Mouse (Mus musculus) embryonic facial prominence, embryonic 14.5 days (tissue): ENCODE data around the gene Ube2g1. TPM values are rescaled to one million over a fixed set of nuclear protein-coding genes. Genes with fewer than 3 reads are reported as not detected.

Experiments used
- ATAC-seq: fragments of 200-750 bp; cut with Nextera tagmentation; 2 replicates; pipeline ENCODE4 v1.8.0; 2017; ENCODE audit warnings: low read depth, moderate number of reproducible peaks, moderate TSS enrichment
- DNase-seq: peaks from one replicate; pipeline ENCODE4 v3.0.0-alpha.2; 2015; ENCODE audit warnings: low spot score
- H3K27ac ChIP-seq: fragments of 300-500 bp; sonication (generic); replicated peaks from 2 replicates; pipeline ENCODE4 v1.5.1; 2014; ENCODE audit warnings: low read depth, mild to moderate bottlenecking, low read length, moderate library complexity
- H3K27me3 ChIP-seq: fragments of 300-500 bp; sonication (generic); replicated peaks from 2 replicates; pipeline ENCODE4 v1.6.1; 2014; ENCODE audit warnings: low read length; ENCODE audit not compliant: control insufficient read depth, insufficient read depth
- H3K36me3 ChIP-seq: fragments of 300-500 bp; sonication (generic); 2 replicates; pipeline ENCODE4 v1.6.1; 2014; ENCODE audit warnings: low read length, mixed read lengths; ENCODE audit not compliant: control insufficient read depth, insufficient read depth
- H3K4me1 ChIP-seq: fragments of 300-500 bp; sonication (generic); 2 replicates; pipeline ENCODE4 v1.6.1; 2014; ENCODE audit warnings: antibody characterized with exemption, low read length; ENCODE audit not compliant: control insufficient read depth, insufficient read depth
- H3K4me2 ChIP-seq: fragments of 300-500 bp; sonication (generic); 2 replicates; pipeline ENCODE4 v1.6.1; 2014; ENCODE audit warnings: low read depth, mild to moderate bottlenecking, low read length, moderate library complexity, mixed read lengths
- H3K4me3 ChIP-seq: fragments of 300-500 bp; sonication (generic); 2 replicates; pipeline ENCODE4 v1.5.1; 2014; ENCODE audit warnings: low read depth, mild to moderate bottlenecking, low read length
- H3K9ac ChIP-seq: fragments of 300-500 bp; sonication (generic); 2 replicates; pipeline ENCODE4 v1.6.1; 2014; ENCODE audit warnings: low read depth, mild to moderate bottlenecking, low read length, moderate library complexity, mixed read lengths
- H3K9me3 ChIP-seq: fragments of 300-500 bp; sonication (generic); 2 replicates; pipeline ENCODE4 v1.6.1; 2016; ENCODE audit warnings: low read length; ENCODE audit not compliant: control insufficient read depth
- WGBS: fragments of 180-500 bp; shearing (Covaris S2); extraction: QIAGEN DNeasy Blood & Tissue Kit; methylation state at CpG from one replicate; pipeline ENCODE4 v1.1.7; 2014; 5-methylcytosine and 5-hydroxymethylcytosine counted together
- microRNA-seq: library from miRNA; unstranded; fragments of <30 nt; microRNA quantifications from one replicate; pipeline ENCODE4, GENCODE M21; 2016; ENCODE audit warnings: borderline number of aligned reads
- polyA plus RNA-seq: library from polyadenylated mRNA; unstranded; fragments of >200 nt; fragmentation: Nextera tagmentation; extraction: Ambion mirVana; gene quantifications from 2 replicates; pipeline ENCODE4 v1.2.1, GENCODE M21; 2014

Gene Ube2g1
- polyA plus RNA-seq, 1 experiment from 2014 or later: 58.5 TPM

DNA sequence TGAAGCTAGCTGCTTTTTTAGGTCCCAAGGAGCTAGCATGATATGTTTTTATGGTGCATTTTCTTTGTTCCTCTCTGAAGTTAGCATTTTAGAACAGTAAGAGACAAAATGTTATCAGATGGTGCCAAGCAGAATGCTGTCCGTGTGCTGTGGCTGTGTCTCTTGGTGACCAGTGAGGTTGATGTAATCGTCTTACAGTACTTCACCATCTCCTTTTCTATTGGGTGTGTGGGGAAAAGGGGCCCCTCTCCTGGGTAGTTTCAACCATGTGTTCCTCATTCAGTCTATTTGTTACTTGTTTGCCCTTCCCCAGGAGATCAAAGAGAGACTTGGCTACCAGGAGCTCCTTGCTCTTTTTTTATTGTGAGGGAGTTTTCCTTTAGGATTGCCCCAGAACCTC is 116.1 kb downstream of the Ube2g1 start:
- DNase-seq (no peak), ATAC-seq (no peak)
- no peaks in the 10 kb centered on the region for H3K4me1 ChIP-seq
- peaks cover 15% of the 10 kb centered on the region for H3K36me3 ChIP-seq
- no peaks in the 10 kb centered on the region for H3K9me3 ChIP-seq
- H3K9ac ChIP-seq: no peak overlapping the region
- no peak overlapping the region for H3K4me3 ChIP-seq
- no peak overlapping the region for H3K4me2 ChIP-seq
- 35% methylated on average over 2 of the region's 2 CpGs for WGBS
- no peaks in the 10 kb centered on the region for H3K27me3 ChIP-seq
- no peak overlapping the region for H3K27ac ChIP-seq

DNA sequence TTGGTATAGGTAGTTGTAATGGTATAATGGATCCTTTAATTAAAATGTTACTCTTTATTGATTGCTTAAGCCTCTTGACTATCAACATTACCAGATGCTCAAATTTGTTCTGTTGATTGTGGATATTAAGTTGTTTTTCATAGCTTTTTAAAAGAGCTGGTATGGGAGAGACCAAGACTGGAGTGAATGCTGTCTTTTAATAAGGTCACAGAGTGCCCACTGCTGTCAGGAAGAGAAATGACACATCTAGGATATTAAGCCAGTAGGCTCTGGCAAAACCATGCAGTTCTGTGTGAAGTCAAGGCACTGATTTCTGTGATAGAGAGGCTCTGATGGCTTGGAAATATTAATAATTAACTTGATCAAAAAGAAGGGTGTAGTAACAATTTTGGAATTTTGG is 116.8 kb downstream of the Ube2g1 start:
- Histone ChIP-seq H3K4me2 (no peak overlapping the region), H3K9ac (no peak overlapping the region), H3K36me3 (peaks cover 19% of the 10 kb centered on the region), H3K4me1 (no peaks in the 10 kb centered on the region), H3K27me3 (no peaks in the 10 kb centered on the region), H3K27ac (no peak overlapping the region), H3K4me3 (no peak overlapping the region), H3K9me3 (no peaks in the 10 kb centered on the region)
- DNase-seq (peak; percentile 22), ATAC-seq (no peak)

DNA sequence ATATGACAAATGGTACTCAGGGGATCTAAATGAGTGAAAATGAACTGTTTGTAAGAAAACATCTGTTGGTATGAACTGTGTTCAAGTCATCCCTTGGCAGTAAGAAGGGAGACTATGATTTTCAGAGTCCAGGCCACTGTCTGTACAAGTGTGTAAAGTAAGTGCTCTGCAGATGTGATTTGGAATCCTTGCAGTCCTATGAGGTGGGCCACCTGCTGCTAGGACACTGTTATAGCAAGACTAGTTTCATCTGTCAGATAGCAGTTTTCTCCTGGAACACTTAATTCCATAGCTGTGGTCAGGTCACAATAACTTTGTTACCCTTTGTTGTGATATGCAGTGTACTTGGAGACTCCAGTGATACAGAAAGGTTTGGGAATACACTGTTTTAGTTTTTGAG is 118.9 kb downstream of the Ube2g1 start:
- no peak overlapping the region for H3K4me3 ChIP-seq
- DNase-seq (peak; percentile 7), ATAC-seq (no peak)
- no peak overlapping the region for H3K27ac ChIP-seq
- no peak overlapping the region for H3K4me2 ChIP-seq
- no peak overlapping the region for H3K9ac ChIP-seq
- peaks cover 40% of the 10 kb centered on the region for H3K36me3 ChIP-seq
- H3K27me3 ChIP-seq: no peaks in the 10 kb centered on the region
- H3K9me3 ChIP-seq: no peaks in the 10 kb centered on the region
- H3K4me1 ChIP-seq: no peaks in the 10 kb centered on the region

DNA sequence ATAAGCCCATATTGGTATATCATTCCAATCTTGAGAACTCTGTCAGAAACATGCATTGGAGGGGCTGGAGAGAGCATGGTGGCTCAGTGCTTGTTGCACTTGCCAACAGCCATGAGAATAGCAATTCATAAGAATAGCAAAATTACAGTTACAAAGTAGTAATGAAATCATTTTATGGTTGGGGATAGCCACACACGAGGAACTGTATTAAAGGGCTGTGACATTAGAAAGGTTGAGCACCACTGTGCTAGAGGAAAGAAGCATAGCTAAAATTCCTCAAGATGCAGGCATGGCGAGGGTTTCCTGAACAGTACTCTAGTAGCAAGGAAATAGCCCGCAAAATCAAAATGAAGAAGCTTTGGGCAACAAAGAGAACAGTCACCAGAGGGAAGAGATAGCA is 126.7 kb downstream of the Ube2g1 start:
- H3K36me3 ChIP-seq: peaks cover 71% of the 10 kb centered on the region
- H3K4me2 ChIP-seq: no peak overlapping the region
- H3K4me3 ChIP-seq: no peak overlapping the region
- DNase-seq (no peak), ATAC-seq (no peak)
- no peak overlapping the region for H3K27ac ChIP-seq
- no peaks in the 10 kb centered on the region for H3K27me3 ChIP-seq
- no peak overlapping the region for H3K9ac ChIP-seq
- H3K9me3 ChIP-seq: no peaks in the 10 kb centered on the region
- 88% methylated on average over 3 of the region's 3 CpGs for WGBS
- no peaks in the 10 kb centered on the region for H3K4me1 ChIP-seq

DNA sequence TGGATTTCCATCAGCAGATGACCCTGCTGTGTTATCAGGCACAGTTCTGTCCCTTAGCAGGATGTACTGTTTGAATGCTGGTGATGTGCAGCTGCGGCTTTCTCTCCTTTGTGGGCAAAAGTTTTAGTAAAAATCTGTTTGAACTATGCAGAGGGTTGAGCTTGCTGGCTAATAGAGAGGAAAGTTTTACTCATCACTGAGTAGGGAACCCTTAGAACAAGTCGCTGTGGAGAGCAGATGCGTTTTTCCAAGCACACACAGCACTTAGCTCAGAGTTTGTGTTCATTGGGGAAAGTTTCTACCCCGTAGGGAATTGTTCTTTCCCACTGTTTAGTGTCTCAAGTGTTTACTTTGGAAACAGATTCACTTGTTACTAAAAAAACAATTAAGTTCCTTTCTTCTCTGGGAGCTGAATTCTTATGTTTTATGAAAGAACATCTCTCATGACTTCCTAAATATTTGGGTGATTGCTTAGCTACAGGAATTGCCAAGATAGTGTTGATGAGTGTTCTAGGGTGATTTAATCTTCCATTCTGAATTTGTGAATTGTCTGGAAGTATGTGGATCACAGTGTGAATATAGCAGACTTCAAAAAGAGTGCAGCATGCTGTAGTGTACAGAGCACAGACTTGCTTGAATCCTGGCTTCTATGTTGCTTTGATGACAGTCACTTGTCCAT is 127.9 kb downstream of the Ube2g1 start:
- Histone ChIP-seq H3K27ac (no peak overlapping the region), H3K4me2 (no peak overlapping the region), H3K36me3 (peaks cover 66% of the 10 kb centered on the region), H3K4me1 (no peaks in the 10 kb centered on the region), H3K27me3 (no peaks in the 10 kb centered on the region), H3K9ac (no peak overlapping the region), H3K9me3 (no peaks in the 10 kb centered on the region), H3K4me3 (no peak overlapping the region)
- 75% methylated on average over 4 of the region's 4 CpGs for WGBS
- DNase-seq (peak; percentile 22), ATAC-seq (no peak)

DNA sequence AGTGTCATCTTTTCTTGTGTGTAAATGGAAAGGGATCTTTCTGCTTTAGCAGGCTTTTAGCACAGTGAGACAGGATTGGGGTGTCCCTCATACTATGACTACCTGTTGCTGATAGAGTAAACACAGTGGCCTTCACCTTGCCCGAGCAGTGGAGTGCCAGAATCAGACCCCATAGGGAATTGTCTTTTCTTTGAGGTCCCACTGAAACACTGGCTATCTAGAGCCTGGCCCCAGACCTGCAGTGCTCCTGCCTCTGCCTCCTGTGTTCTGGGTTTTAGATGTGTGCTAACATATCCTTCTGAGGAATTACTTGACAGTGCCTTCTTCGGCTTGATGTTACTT is 128.4 kb downstream of the Ube2g1 start:
- Histone ChIP-seq H3K9ac (no peak overlapping the region), H3K4me2 (no peak overlapping the region), H3K4me3 (no peak overlapping the region), H3K27me3 (no peaks in the 10 kb centered on the region), H3K4me1 (no peaks in the 10 kb centered on the region), H3K9me3 (no peaks in the 10 kb centered on the region), H3K27ac (no peak overlapping the region), H3K36me3 (peaks cover 66% of the 10 kb centered on the region)
- 93% methylated on average over 2 of the region's 2 CpGs for WGBS
- ATAC-seq: no peak
- DNase-seq: no peak

Small RNA genes lying within 50 kb of the gene (microRNA-seq; reads per million reads assigned to microRNA genes)
- gene Gm25678: not detected

Other genes with a start within 250 kb of the Ube2g1 start
- 6.2 and 12.5 TPM in 2 replicates for gene Tekt1, start 244.8 kb upstream of the Ube2g1 start, polyA plus RNA-seq
- gene Smtnl2, start 195.6 kb upstream of the Ube2g1 start, polyA plus RNA-seq: 24.8 and 26.7 TPM in 2 replicates
- 1.8 and 2.5 TPM in 2 replicates for gene Ggt6, start 171.8 kb upstream of the Ube2g1 start, polyA plus RNA-seq
- gene Mybbp1a, start 165.9 kb upstream of the Ube2g1 start, polyA plus RNA-seq: 114 and 123 TPM in 2 replicates
- gene Spns2, start 117.4 kb upstream of the Ube2g1 start, polyA plus RNA-seq: 6.0 and 9.5 TPM in 2 replicates
- 0.18 and 0.54 TPM in 2 replicates for gene Spns3, start 56.8 kb upstream of the Ube2g1 start, polyA plus RNA-seq
- 29.2 and 31.2 TPM in 2 replicates for gene Ankfy1, start 82.7 kb downstream of the Ube2g1 start, polyA plus RNA-seq
- 4.5 and 4.6 TPM in 2 replicates for gene Cyb5d2, start 188.9 kb downstream of the Ube2g1 start, polyA plus RNA-seq
- gene Zzef1, start 188.9 kb downstream of the Ube2g1 start, polyA plus RNA-seq: 10.3 and 11.8 TPM in 2 replicates